Mouse (Mus musculus) left cerebral cortex, postnatal 4 days (tissue): Measurements from ENCODE around the gene Stk32c. TPM values are rescaled to one million over a fixed set of nuclear protein-coding genes. Genes with fewer than 3 reads are reported as not detected.

Experiments used
- DNase-seq: peaks from one replicate; pipeline ENCODE4 v3.0.0-alpha.2; 2022
- intact Hi-C: fragments of 180-260 bp; cut with DNase I; formaldehyde crosslinking; loops from one replicate; pipeline ENCODE4 v1.15.1; 2025
- total RNA-seq, 2 experiments: library from RNA; stranded (reverse); gene quantifications; 2 replicates each; pipeline ENCODE4 v1.2.3; 2021

Stk32c gene
- total RNA-seq, 2 experiments from 2014 or later, result 53.9 to 59.5 TPM

GRCm38 (mm10) chr7:139156341-139157058 lies 56.6 kb downstream of the Stk32c start:
- DNase-seq, result no peak
- intact Hi-C loops, result no loop called here

- no peak for DNase-seq
- intact Hi-C loops, result no loop called here
Observed at GRCm38 (mm10) chr7:139152927-139153326, 60.2 kb downstream of the Stk32c start.

GRCm38 (mm10) chr7:139151116-139151515 lies 62.0 kb downstream of the Stk32c start:
- intact Hi-C loops, result no loop called here
- no peak for DNase-seq

GRCm38 (mm10) chr7:139149373-139149772 lies 63.7 kb downstream of the Stk32c start:
- DNase-seq, result no peak
- intact Hi-C loops, result no loop called here

- no peak for DNase-seq
- intact Hi-C loops, result no loop called here
Observed at GRCm38 (mm10) chr7:139147360-139147759, 65.7 kb downstream of the Stk32c start.

GRCm38 (mm10) chr7:139145891-139146290 lies 67.2 kb downstream of the Stk32c start:
- no peak for DNase-seq
- intact Hi-C loops, result no loop called here

- intact Hi-C loops, result no loop called here
- no peak for DNase-seq
Observed at GRCm38 (mm10) chr7:139143785-139144184, 69.3 kb downstream of the Stk32c start.

GRCm38 (mm10) chr7:139139921-139140461 lies 73.1 kb downstream of the Stk32c start:
- intact Hi-C loops, result no loop called here
- no peak for DNase-seq

- DNase-seq, result peak; percentile 47
- intact Hi-C loops, result no loop called here
Observed at GRCm38 (mm10) chr7:139136906-139137491, 76.1 kb downstream of the Stk32c start.

GRCm38 (mm10) chr7:139135236-139135635 lies 77.9 kb downstream of the Stk32c start:
- intact Hi-C loops, result no loop called here
- no peak for DNase-seq

- peak; percentile 95 for DNase-seq
- intact Hi-C loops, result no loop called here
Observed at GRCm38 (mm10) chr7:139133446-139133845, 79.7 kb downstream of the Stk32c start.

- intact Hi-C loops, result no loop called here
- DNase-seq, result no peak
Observed at GRCm38 (mm10) chr7:139131538-139131937, 81.6 kb downstream of the Stk32c start.

GRCm38 (mm10) chr7:139130361-139130760 lies 82.7 kb downstream of the Stk32c start:
- DNase-seq, result no peak
- intact Hi-C loops, result no loop called here

GRCm38 (mm10) chr7:139128994-139129393 lies 84.1 kb downstream of the Stk32c start:
- intact Hi-C loops, result loop anchor here (5.0 kb wide), 1 partner anchor 168 kb away; no protein-coding TSS in a partner anchor
- no peak for DNase-seq

- DNase-seq, result peak; percentile 52
Observed at GRCm38 (mm10) chr7:139126549-139126948, 86.6 kb downstream of the Stk32c start.

GRCm38 (mm10) chr7:139125881-139126280 lies 87.2 kb downstream of the Stk32c start:
- intact Hi-C loops, result loop anchor here (5.0 kb wide), 1 partner anchor 171 kb away; no protein-coding TSS in a partner anchor
- DNase-seq, result no peak

More at GRCm38 (mm10) chr7:139126549-139126948, 86.6 kb downstream of the Stk32c start:
- intact Hi-C loops, result loop anchor here (5.0 kb wide), 1 partner anchor 171 kb away; no protein-coding TSS in a partner anchor

- DNase-seq, result no peak
- intact Hi-C loops, result loop anchor here (5.0 kb wide), 1 partner anchor 83 kb away; no protein-coding TSS in a partner anchor
Observed at GRCm38 (mm10) chr7:139119775-139120153, 93.3 kb downstream of the Stk32c start.

- intact Hi-C loops, result no loop called here
- peak; percentile 89 for DNase-seq
Observed at GRCm38 (mm10) chr7:139119152-139119774, 93.8 kb downstream of the Stk32c start.

- DNase-seq, result no peak
- intact Hi-C loops, result no loop called here
Observed at GRCm38 (mm10) chr7:139107908-139108650, 105.0 kb downstream of the Stk32c start.

GRCm38 (mm10) chr7:139105705-139106104 lies 107.4 kb downstream of the Stk32c start:
- intact Hi-C loops, result no loop called here
- peak; percentile 64 for DNase-seq

- intact Hi-C loops, result no loop called here
- DNase-seq, result no peak
Observed at GRCm38 (mm10) chr7:139105076-139105475, 108.0 kb downstream of the Stk32c start.
